Mouse (Mus musculus): Measurements from ENCODE around the gene Ccr7. TPM values are rescaled to one million over a fixed set of nuclear protein-coding genes. Genes with fewer than 3 reads are reported as not detected.

The Ccr7 gene
- polyA plus RNA-seq, 1 experiment from 2014 or later = 0.30 TPM

- H3K4me1 ChIP-seq = peaks cover 44% of the 10 kb centered on the region
- peak overlapping the region; percentile 66; the same call in 1 of the 2 replicates for H3K27ac ChIP-seq
- WGBS = 79% methylated on average over 18 of the region's 18 CpGs
- H3K27me3 ChIP-seq (ENCODE audit: poor library complexity, severe bottlenecking) = no peaks in the 10 kb centered on the region
- H3K4me3 ChIP-seq = no peak overlapping the region
- no peaks in the 10 kb centered on the region for H3K9me3 ChIP-seq
- DNase-seq (ENCODE audit: extremely low spot score, low spot score) = no peak
- H3K36me3 ChIP-seq (replicated peaks) = no peaks in the 10 kb centered on the region
Observed at GRCm38 (mm10) chr11:99142493-99143095, 12.3 kb downstream of the Ccr7 start.

GRCm38 (mm10) chr11:99142046-99142445, 12.8 kb downstream of the Ccr7 start:
- Histone ChIP-seq H3K27me3 (ENCODE audit: poor library complexity, severe bottlenecking) (no peaks in the 10 kb centered on the region), H3K4me1 (peaks cover 38% of the 10 kb centered on the region), H3K9me3 (no peaks in the 10 kb centered on the region), H3K27ac (0 out of 2 replicates have a peak overlapping the region, but pooled peaks have one; percentile 66), H3K4me3 (no peak overlapping the region), H3K36me3 (replicated peaks) (no peaks in the 10 kb centered on the region)
- no peak for DNase-seq (ENCODE audit: extremely low spot score, low spot score)
- WGBS = 78% methylated on average over 6 of the region's 6 CpGs

GRCm38 (mm10) chr11:99141600-99141999, 13.3 kb downstream of the Ccr7 start:
- Histone ChIP-seq H3K27me3 (ENCODE audit: poor library complexity, severe bottlenecking) (no peaks in the 10 kb centered on the region), H3K4me3 (no peak overlapping the region)
- 69% methylated on average over 7 of the region's 7 CpGs for WGBS

GRCm38 (mm10) chr11:99138976-99139375, 15.9 kb downstream of the Ccr7 start:
- WGBS = 84% methylated on average over 9 of the region's 9 CpGs
- H3K36me3 ChIP-seq (replicated peaks) = no peaks in the 10 kb centered on the region
- H3K9me3 ChIP-seq = no peaks in the 10 kb centered on the region
- DNase-seq (ENCODE audit: extremely low spot score, low spot score) = no peak
- no peak overlapping the region for H3K27ac ChIP-seq
- peaks cover 47% of the 10 kb centered on the region for H3K4me1 ChIP-seq
- H3K4me3 ChIP-seq = no peak overlapping the region
- H3K27me3 ChIP-seq (ENCODE audit: poor library complexity, severe bottlenecking) = no peaks in the 10 kb centered on the region

More at GRCm38 (mm10) chr11:99141600-99141999, 13.3 kb downstream of the Ccr7 start:
- Histone ChIP-seq H3K4me1 (peaks cover 37% of the 10 kb centered on the region), H3K9me3 (no peaks in the 10 kb centered on the region), H3K36me3 (replicated peaks) (no peaks in the 10 kb centered on the region), H3K27ac (0 out of 2 replicates have a peak overlapping the region, but pooled peaks have one; percentile 11)
- DNase-seq (ENCODE audit: extremely low spot score, low spot score) = no peak

- WGBS = 77% methylated on average over 4 of the region's 4 CpGs
- no peak overlapping the region for H3K4me3 ChIP-seq
- no peaks in the 10 kb centered on the region for H3K36me3 ChIP-seq (replicated peaks)
- no peaks in the 10 kb centered on the region for H3K27me3 ChIP-seq (ENCODE audit: poor library complexity, severe bottlenecking)
- no peak overlapping the region for H3K27ac ChIP-seq
- no peaks in the 10 kb centered on the region for H3K9me3 ChIP-seq
- DNase-seq (ENCODE audit: extremely low spot score, low spot score) = no peak
- H3K4me1 ChIP-seq = peaks cover 47% of the 10 kb centered on the region
Observed at GRCm38 (mm10) chr11:99137385-99137784, 17.5 kb downstream of the Ccr7 start.

- DNase-seq (ENCODE audit: extremely low spot score, low spot score) = no peak
- WGBS = 67% methylated on average over 4 of the region's 4 CpGs
- Histone ChIP-seq H3K36me3 (replicated peaks) (no peaks in the 10 kb centered on the region), H3K4me3 (no peak overlapping the region), H3K9me3 (no peaks in the 10 kb centered on the region), H3K4me1 (peaks cover 47% of the 10 kb centered on the region), H3K27ac (peak overlapping the region; percentile 74), H3K27me3 (ENCODE audit: poor library complexity, severe bottlenecking) (no peaks in the 10 kb centered on the region)
Observed at GRCm38 (mm10) chr11:99136961-99137360, 17.9 kb downstream of the Ccr7 start.

GRCm38 (mm10) chr11:99136361-99136760, 18.5 kb downstream of the Ccr7 start:
- WGBS = 63% methylated on average over 3 of the region's 3 CpGs

GRCm38 (mm10) chr11:99135047-99135440, 19.8 kb downstream of the Ccr7 start:
- H3K36me3 ChIP-seq (replicated peaks) = no peaks in the 10 kb centered on the region
- no peak overlapping the region for H3K4me3 ChIP-seq
- H3K27ac ChIP-seq = peak overlapping the region; percentile 74
- 70% methylated on average over 8 of the region's 8 CpGs for WGBS
- no peak for DNase-seq (ENCODE audit: extremely low spot score, low spot score)
- H3K27me3 ChIP-seq (ENCODE audit: poor library complexity, severe bottlenecking) = 0 out of 2 replicates have a peak, but pooled peaks cover 4% of the 10 kb centered on the region
- peaks cover 50% of the 10 kb centered on the region for H3K4me1 ChIP-seq
- no peaks in the 10 kb centered on the region for H3K9me3 ChIP-seq

More at GRCm38 (mm10) chr11:99136361-99136760, 18.5 kb downstream of the Ccr7 start:
- Histone ChIP-seq H3K27me3 (ENCODE audit: poor library complexity, severe bottlenecking) (no peaks in the 10 kb centered on the region), H3K4me3 (no peak overlapping the region), H3K36me3 (replicated peaks) (no peaks in the 10 kb centered on the region), H3K4me1 (peaks cover 47% of the 10 kb centered on the region), H3K9me3 (no peaks in the 10 kb centered on the region), H3K27ac (peak overlapping the region; percentile 74)
- no peak for DNase-seq (ENCODE audit: extremely low spot score, low spot score)

- H3K36me3 ChIP-seq (replicated peaks) = no peaks in the 10 kb centered on the region
- no peaks in the 10 kb centered on the region for H3K9me3 ChIP-seq
- H3K27me3 ChIP-seq (ENCODE audit: poor library complexity, severe bottlenecking) = 0 out of 2 replicates have a peak, but pooled peaks cover 4% of the 10 kb centered on the region
- DNase-seq (ENCODE audit: extremely low spot score, low spot score) = no peak
- no peak overlapping the region for H3K4me3 ChIP-seq
- peak overlapping the region; percentile 74 for H3K27ac ChIP-seq
- peaks cover 50% of the 10 kb centered on the region for H3K4me1 ChIP-seq
- 64% methylated on average over 15 of the region's 15 CpGs for WGBS
Observed at GRCm38 (mm10) chr11:99134266-99135046, 20.4 kb downstream of the Ccr7 start.

- H3K27ac ChIP-seq = peak overlapping the region; percentile 74
- H3K4me3 ChIP-seq = no peak overlapping the region
- no peak for DNase-seq (ENCODE audit: extremely low spot score, low spot score)
- H3K27me3 ChIP-seq (ENCODE audit: poor library complexity, severe bottlenecking) = 0 out of 2 replicates have a peak, but pooled peaks cover 4% of the 10 kb centered on the region
- H3K36me3 ChIP-seq (replicated peaks) = no peaks in the 10 kb centered on the region
- H3K9me3 ChIP-seq = no peaks in the 10 kb centered on the region
- 56% methylated on average over 5 of the region's 5 CpGs for WGBS
- peaks cover 50% of the 10 kb centered on the region for H3K4me1 ChIP-seq
Observed at GRCm38 (mm10) chr11:99133285-99133897, 21.5 kb downstream of the Ccr7 start.

GRCm38 (mm10) chr11:99132091-99132730, 22.7 kb downstream of the Ccr7 start:
- Histone ChIP-seq H3K4me1 (peaks cover 57% of the 10 kb centered on the region), H3K27ac (peak overlapping the region; percentile 83), H3K27me3 (ENCODE audit: poor library complexity, severe bottlenecking) (0 out of 2 replicates have a peak, but pooled peaks cover 4% of the 10 kb centered on the region), H3K4me3 (peak overlapping the region; percentile 41), H3K36me3 (replicated peaks) (no peaks in the 10 kb centered on the region), H3K9me3 (no peaks in the 10 kb centered on the region)
- WGBS = 2% methylated on average over 11 of the region's 11 CpGs
- peak; percentile 69 for DNase-seq (ENCODE audit: extremely low spot score, low spot score)

- 0 out of 2 replicates have a peak, but pooled peaks cover 4% of the 10 kb centered on the region for H3K27me3 ChIP-seq (ENCODE audit: poor library complexity, severe bottlenecking)
- peaks cover 61% of the 10 kb centered on the region for H3K4me1 ChIP-seq
- no peaks in the 10 kb centered on the region for H3K9me3 ChIP-seq
- peak overlapping the region; percentile 41; the same call in 1 of the 2 replicates for H3K4me3 ChIP-seq
- peak overlapping the region; percentile 83 for H3K27ac ChIP-seq
- no peak for DNase-seq (ENCODE audit: extremely low spot score, low spot score)
- whole genome bisulfite sequencing = 47% methylated on average over 12 of the region's 12 CpGs
- no peaks in the 10 kb centered on the region for H3K36me3 ChIP-seq (replicated peaks)
Observed at GRCm38 (mm10) chr11:99131463-99131840, 23.4 kb downstream of the Ccr7 start.
